Mouse (Mus musculus) C2C12 (cell line): ENCODE data around the gene Hip1r. TPM values are rescaled to one million over a fixed set of nuclear protein-coding genes. Genes with fewer than 3 reads are reported as not detected.

Experiments used
- H3K27me3 ChIP-seq: one replicate; pipeline ENCODE4 v1.6.1; 2011; ENCODE audit not compliant: control insufficient read depth, insufficient read depth, insufficient read length
- H3K36me3 ChIP-seq: one replicate; pipeline ENCODE4 v1.6.1; 2011; ENCODE audit not compliant: control insufficient read depth, insufficient read depth
- H3K4me3 ChIP-seq: one replicate; pipeline ENCODE4 v1.5.1; 2011; ENCODE audit warnings: mild to moderate bottlenecking, control low read depth; ENCODE audit not compliant: poor library complexity, insufficient read depth, severe bottlenecking
- H3K79me2 ChIP-seq: one replicate; pipeline ENCODE4 v1.6.1; 2011; ENCODE audit not compliant: control insufficient read depth, insufficient read depth
- H3K79me3 ChIP-seq: one replicate; pipeline ENCODE4 v1.6.1; 2011; ENCODE audit warnings: low read depth, control low read depth
- H3ac ChIP-seq: one replicate; pipeline ENCODE3; 2011; ENCODE audit warnings: low read depth; ENCODE audit not compliant: control insufficient read depth, insufficient read length
- CEBPB ChIP-seq: IDR thresholded peaks from one replicate; pipeline ENCODE4 v1.6.1; 2011; ENCODE audit warnings: low read depth, mild to moderate bottlenecking, control low read depth, moderate library complexity
- CTCF ChIP-seq: IDR thresholded peaks from one replicate; pipeline ENCODE4 v1.5.1; 2011; ENCODE audit not compliant: control insufficient read depth, insufficient read depth, insufficient read length
- FOSL1 ChIP-seq: IDR thresholded peaks from one replicate; pipeline ENCODE4 v1.8.0; 2011; ENCODE audit warnings: mild to moderate bottlenecking, low read length; ENCODE audit not compliant: poor library complexity, insufficient read depth, severe bottlenecking
- MAX ChIP-seq: IDR thresholded peaks from one replicate; pipeline ENCODE4 v1.6.1; 2011; ENCODE audit warnings: mild to moderate bottlenecking, control low read depth
- MYOD1 ChIP-seq: IDR thresholded peaks from one replicate; pipeline ENCODE4 v1.6.1; 2011; ENCODE audit warnings: low read depth; ENCODE audit not compliant: control insufficient read depth, insufficient read length
- MYOG ChIP-seq: IDR thresholded peaks from one replicate; pipeline ENCODE4 v1.6.1; 2011; ENCODE audit not compliant: control insufficient read depth, insufficient read length; ENCODE audit errors: extremely low read depth
- USF1 ChIP-seq: IDR thresholded peaks from one replicate; pipeline ENCODE4 v1.6.1; 2011; ENCODE audit warnings: low read depth, mild to moderate bottlenecking, control low read depth, moderate library complexity
- polyA plus RNA-seq: library from polyadenylated mRNA; unstranded; fragments of >200 nt; fragmentation: generic; extraction: Trizol; gene quantifications from one replicate; pipeline ENCODE4 v1.2.1, GENCODE M21; 2012; ENCODE audit warnings: missing spikeins

Gene Hip1r
- polyA plus RNA-seq, 1 experiment, result 24.3 TPM

GRCm38 (mm10) chr5:124006082-124006873, 32.9 kb downstream of the Hip1r start:
- Histone ChIP-seq H3K4me3 (no peak overlapping the region), H3ac (no peak overlapping the region), H3K27me3 (no peaks in the 10 kb centered on the region), H3K36me3 (peaks cover 62% of the 10 kb centered on the region), H3K79me3 (peaks cover 6% of the 10 kb centered on the region), H3K79me2 (peaks cover 43% of the 10 kb centered on the region)
- TF ChIP-seq MYOG (no peak), MAX (no peak), FOSL1 (no peak), MYOD1 (no peak), USF1 (no peak), CEBPB (no peak), CTCF (no peak)

- Histone ChIP-seq H3K4me3 (no peak overlapping the region), H3K36me3 (peaks cover 59% of the 10 kb centered on the region)
These were observed 33.6 kb downstream of the Hip1r start for GRCm38 (mm10) chr5:124006891-124007491.

GRCm38 (mm10) chr5:124010077-124010476, 36.6 kb downstream of the Hip1r start:
- Histone ChIP-seq H3ac (no peak overlapping the region), H3K27me3 (no peaks in the 10 kb centered on the region), H3K79me3 (peaks cover 43% of the 10 kb centered on the region), H3K79me2 (peaks cover 81% of the 10 kb centered on the region), H3K4me3 (no peak overlapping the region), H3K36me3 (peaks cover 40% of the 10 kb centered on the region)
- TF ChIP-seq MAX (no peak), MYOD1 (no peak), USF1 (no peak), CTCF (no peak), CEBPB (no peak), FOSL1 (no peak), MYOG (no peak)

More at GRCm38 (mm10) chr5:124006891-124007491, 33.6 kb downstream of the Hip1r start:
- Histone ChIP-seq H3K27me3 (no peaks in the 10 kb centered on the region), H3K79me3 (peaks cover 13% of the 10 kb centered on the region), H3ac (peak overlapping the region; percentile 38), H3K79me2 (peaks cover 51% of the 10 kb centered on the region)
- no peak for TF ChIP-seq MYOG
- peak; percentile 70 for TF ChIP-seq USF1
- TF ChIP-seq CTCF, result no peak
- TF ChIP-seq FOSL1, result peak; percentile 65
- TF ChIP-seq MYOD1, result peak; percentile 52
- peak; percentile 98 for TF ChIP-seq MAX
- no peak for TF ChIP-seq CEBPB

GRCm38 (mm10) chr5:124010910-124011655, 37.7 kb downstream of the Hip1r start:
- peaks cover 30% of the 10 kb centered on the region for H3K36me3 ChIP-seq
- peaks cover 83% of the 10 kb centered on the region for H3K79me2 ChIP-seq
- peaks cover 52% of the 10 kb centered on the region for H3K79me3 ChIP-seq
- H3K4me3 ChIP-seq, result no peak overlapping the region
- no peak for TF ChIP-seq FOSL1
- no peak for TF ChIP-seq CEBPB
- no peak for TF ChIP-seq CTCF
- no peak for TF ChIP-seq USF1
- TF ChIP-seq MYOD1, result no peak
- no peaks in the 10 kb centered on the region for H3K27me3 ChIP-seq
- no peak overlapping the region for H3ac ChIP-seq

- H3K79me3 ChIP-seq, result peaks cover 60% of the 10 kb centered on the region
- H3ac ChIP-seq, result no peak overlapping the region
- peaks cover 88% of the 10 kb centered on the region for H3K79me2 ChIP-seq
- TF ChIP-seq USF1, result no peak
- no peak overlapping the region for H3K4me3 ChIP-seq
- peaks cover 27% of the 10 kb centered on the region for H3K36me3 ChIP-seq
- H3K27me3 ChIP-seq, result no peaks in the 10 kb centered on the region
These were observed 38.5 kb downstream of the Hip1r start for GRCm38 (mm10) chr5:124011927-124012326.
